Mouse (Mus musculus): ENCODE data around the gene Tymp. TPM values are rescaled to one million over a fixed set of nuclear protein-coding genes. Genes with fewer than 3 reads are reported as not detected.

Tymp gene
- polyA plus RNA-seq (2016; fragmentation: Nextera tagmentation; extraction: Ambion mirVana), result 1.3 and 1.6 TPM in 2 replicates

GRCm38 (mm10) chr15:89376957-89377356 lies at the start of gene Tymp:
TSS of gene Tymp (minus strand) at chr15:89377039.
- H3K4me2 ChIP-seq, result peak within 1 kb of the TSS; percentile 28
- H3K36me3 ChIP-seq, result peaks cover 6% of the 10 kb centered on the region
- peaks cover 38% of the 10 kb centered on the region for H3K4me1 ChIP-seq (replicated peaks)
- no peak within 1 kb of the TSS for H3K4me3 ChIP-seq
- H3K9ac ChIP-seq, result no peak within 1 kb of the TSS
- WGBS, result 21% methylated on average over 16 of the region's 16 CpGs
- H3K27ac ChIP-seq (ENCODE audit: poor library complexity, severe bottlenecking), result no peak within 1 kb of the TSS
- peaks cover 45% of the 10 kb centered on the region for H3K27me3 ChIP-seq (replicated peaks)
- no peak for ATAC-seq (ENCODE audit: insufficient number of reproducible peaks, low FRiP score)
- no peaks in the 10 kb centered on the region for H3K9me3 ChIP-seq (replicated peaks)

- H3K9me3 ChIP-seq (replicated peaks), result no peaks in the 10 kb centered on the region
- H3K4me3 ChIP-seq, result peak within 1 kb of the TSS; percentile 53
- 24% methylated on average over 6 of the region's 6 CpGs for WGBS
- H3K27me3 ChIP-seq (replicated peaks), result no peaks in the 10 kb centered on the region
- H3K36me3 ChIP-seq, result peaks cover 62% of the 10 kb centered on the region
- peak within 1 kb of the TSS; percentile 74 for H3K4me2 ChIP-seq
- peak; percentile 52 for ATAC-seq (ENCODE audit: insufficient number of reproducible peaks, low FRiP score)
- H3K4me1 ChIP-seq (replicated peaks), result peaks cover 45% of the 10 kb centered on the region
- H3K9ac ChIP-seq, result peak within 1 kb of the TSS; percentile 89
- peak within 1 kb of the TSS; percentile 96 for H3K27ac ChIP-seq (ENCODE audit: poor library complexity, severe bottlenecking)
Observed at GRCm38 (mm10) chr15:89425711-89426121, 48.9 kb upstream of the Tymp start, which contains the start of gene Cpt1b. TSS of gene Cpt1b (minus strand) at chr15:89425863.

- peak overlapping the region; percentile 96; the same call in 1 of the 2 replicates for H3K27ac ChIP-seq (ENCODE audit: poor library complexity, severe bottlenecking)
- H3K4me1 ChIP-seq (replicated peaks), result peaks cover 44% of the 10 kb centered on the region
- peaks cover 73% of the 10 kb centered on the region for H3K36me3 ChIP-seq
- H3K4me2 ChIP-seq, result peak overlapping the region; percentile 74
- peak overlapping the region; percentile 89 for H3K9ac ChIP-seq
- no peak for ATAC-seq (ENCODE audit: insufficient number of reproducible peaks, low FRiP score)
- no peaks in the 10 kb centered on the region for H3K9me3 ChIP-seq (replicated peaks)
- H3K4me3 ChIP-seq, result peak overlapping the region; percentile 53
- H3K27me3 ChIP-seq (replicated peaks), result no peaks in the 10 kb centered on the region
- 79% methylated on average over 8 of the region's 8 CpGs for WGBS
Observed at GRCm38 (mm10) chr15:89424621-89425020, 47.8 kb upstream of the Tymp start.

- WGBS, result 89% methylated on average over 9 of the region's 9 CpGs
- no peaks in the 10 kb centered on the region for H3K9me3 ChIP-seq (replicated peaks)
- H3K27ac ChIP-seq (ENCODE audit: poor library complexity, severe bottlenecking), result no peak overlapping the region
- no peak for ATAC-seq (ENCODE audit: insufficient number of reproducible peaks, low FRiP score)
- H3K36me3 ChIP-seq, result peaks cover 86% of the 10 kb centered on the region
- no peak overlapping the region for H3K4me3 ChIP-seq
- H3K9ac ChIP-seq, result no peak overlapping the region
- peaks cover 34% of the 10 kb centered on the region for H3K4me1 ChIP-seq (replicated peaks)
- no peak overlapping the region for H3K4me2 ChIP-seq
- H3K27me3 ChIP-seq (replicated peaks), result no peaks in the 10 kb centered on the region
Observed at GRCm38 (mm10) chr15:89421938-89422337, 45.1 kb upstream of the Tymp start.

GRCm38 (mm10) chr15:89415282-89415681 lies 38.4 kb upstream of the Tymp start:
- Histone ChIP-seq H3K27me3 (replicated peaks) (no peaks in the 10 kb centered on the region), H3K9ac (no peak overlapping the region), H3K36me3 (peaks cover 42% of the 10 kb centered on the region), H3K4me1 (replicated peaks) (peaks cover 19% of the 10 kb centered on the region), H3K4me2 (peak overlapping the region; percentile 35), H3K4me3 (no peak overlapping the region), H3K9me3 (replicated peaks) (no peaks in the 10 kb centered on the region; the same call in 1 of the 2 replicates), H3K27ac (ENCODE audit: poor library complexity, severe bottlenecking) (peak overlapping the region; percentile 81)
- no peak for ATAC-seq (ENCODE audit: insufficient number of reproducible peaks, low FRiP score)
- WGBS, result 46% methylated on average over 8 of the region's 8 CpGs

GRCm38 (mm10) chr15:89410118-89410517 lies 33.3 kb upstream of the Tymp start, which contains the start of gene Syce3:
TSS of gene Syce3 (minus strand) at chr15:89410503.
- Histone ChIP-seq H3K4me2 (no peak within 1 kb of the TSS), H3K9me3 (replicated peaks) (peaks cover 30% of the 10 kb centered on the region), H3K27ac (ENCODE audit: poor library complexity, severe bottlenecking) (no peak within 1 kb of the TSS), H3K27me3 (replicated peaks) (no peaks in the 10 kb centered on the region), H3K4me1 (replicated peaks) (peaks cover 4% of the 10 kb centered on the region; the same call in 1 of the 2 replicates), H3K4me3 (no peak within 1 kb of the TSS), H3K9ac (no peak within 1 kb of the TSS), H3K36me3 (no peaks in the 10 kb centered on the region)
- 80% methylated on average over 24 of the region's 24 CpGs for WGBS
- ATAC-seq (ENCODE audit: insufficient number of reproducible peaks, low FRiP score), result 0 out of 2 replicates have a peak, but pooled peaks have one; percentile 24

GRCm38 (mm10) chr15:89406691-89407090 lies 29.9 kb upstream of the Tymp start:
- Histone ChIP-seq H3K27me3 (replicated peaks) (no peaks in the 10 kb centered on the region), H3K27ac (ENCODE audit: poor library complexity, severe bottlenecking) (no peak overlapping the region), H3K4me1 (replicated peaks) (no peaks in the 10 kb centered on the region), H3K4me3 (no peak overlapping the region), H3K9ac (no peak overlapping the region), H3K9me3 (replicated peaks) (peaks cover 32% of the 10 kb centered on the region), H3K36me3 (no peaks in the 10 kb centered on the region), H3K4me2 (no peak overlapping the region)
- no peak for ATAC-seq (ENCODE audit: insufficient number of reproducible peaks, low FRiP score)

- ATAC-seq (ENCODE audit: insufficient number of reproducible peaks, low FRiP score), result no peak
- Histone ChIP-seq H3K4me2 (no peak overlapping the region), H3K4me1 (replicated peaks) (no peaks in the 10 kb centered on the region), H3K27ac (ENCODE audit: poor library complexity, severe bottlenecking) (no peak overlapping the region), H3K9ac (no peak overlapping the region), H3K9me3 (replicated peaks) (peaks cover 31% of the 10 kb centered on the region), H3K27me3 (replicated peaks) (no peaks in the 10 kb centered on the region), H3K4me3 (no peak overlapping the region), H3K36me3 (no peaks in the 10 kb centered on the region)
- WGBS, result 76% methylated on average over 10 of the region's 10 CpGs
Observed at GRCm38 (mm10) chr15:89404831-89405623, 28.2 kb upstream of the Tymp start.

- Histone ChIP-seq H3K9me3 (replicated peaks) (peaks cover 11% of the 10 kb centered on the region; the same call in 1 of the 2 replicates), H3K4me2 (no peak overlapping the region), H3K36me3 (no peaks in the 10 kb centered on the region), H3K27ac (ENCODE audit: poor library complexity, severe bottlenecking) (no peak overlapping the region), H3K4me3 (no peak overlapping the region), H3K4me1 (replicated peaks) (no peaks in the 10 kb centered on the region), H3K9ac (no peak overlapping the region), H3K27me3 (replicated peaks) (no peaks in the 10 kb centered on the region)
- no peak for ATAC-seq (ENCODE audit: insufficient number of reproducible peaks, low FRiP score)
- 98% methylated on average over 1 of the region's 1 CpGs for WGBS
Observed at GRCm38 (mm10) chr15:89402471-89402870, 25.6 kb upstream of the Tymp start.

GRCm38 (mm10) chr15:89399716-89400115 lies 22.9 kb upstream of the Tymp start:
- WGBS, result 55% methylated on average over 1 of the region's 1 CpGs
- no peak overlapping the region for H3K9ac ChIP-seq

GRCm38 (mm10) chr15:89398146-89398545 lies 21.3 kb upstream of the Tymp start:
- Histone ChIP-seq H3K27ac (ENCODE audit: poor library complexity, severe bottlenecking) (no peak overlapping the region), H3K27me3 (replicated peaks) (no peaks in the 10 kb centered on the region), H3K4me1 (replicated peaks) (no peaks in the 10 kb centered on the region), H3K4me2 (no peak overlapping the region), H3K9ac (no peak overlapping the region), H3K9me3 (replicated peaks) (no peaks in the 10 kb centered on the region), H3K4me3 (no peak overlapping the region), H3K36me3 (no peaks in the 10 kb centered on the region)
- 85% methylated on average over 2 of the region's 2 CpGs for WGBS
- ATAC-seq (ENCODE audit: insufficient number of reproducible peaks, low FRiP score), result no peak

More at GRCm38 (mm10) chr15:89399716-89400115, 22.9 kb upstream of the Tymp start:
- Histone ChIP-seq H3K27ac (ENCODE audit: poor library complexity, severe bottlenecking) (no peak overlapping the region), H3K4me2 (no peak overlapping the region), H3K9me3 (replicated peaks) (0 out of 2 replicates have a peak, but pooled peaks cover 2% of the 10 kb centered on the region), H3K36me3 (no peaks in the 10 kb centered on the region), H3K4me3 (no peak overlapping the region), H3K27me3 (replicated peaks) (no peaks in the 10 kb centered on the region), H3K4me1 (replicated peaks) (no peaks in the 10 kb centered on the region)
- ATAC-seq (ENCODE audit: insufficient number of reproducible peaks, low FRiP score), result no peak

Measured in heart, embryonic 12.5 days (tissue).